Mouse (Mus musculus) MEL (cell line): ENCODE measurements around the gene Kcnc3. TPM values are rescaled to one million over a fixed set of nuclear protein-coding genes. Genes with fewer than 3 reads are reported as not detected.

Experiments used
- DNase-seq: peaks from one replicate; pipeline ENCODE4 v3.0.0; 2011; ENCODE audit warnings: low read depth, low spot score
- H3K27ac ChIP-seq: 2 replicates; pipeline ENCODE4 v1.5.1; 2012; ENCODE audit warnings: low read depth, mild to moderate bottlenecking, control low read depth, low read length, moderate library complexity; ENCODE audit not compliant: control insufficient read depth
- H3K27me3 ChIP-seq, 2 experiments: fragments of 150-350 bp in 1 of 2; sonication (generic) in 1 of 2; 2 replicates each; pipeline ENCODE4 v1.6.1; 2012; ENCODE audit warnings: low read length in 2 of 2, mild to moderate bottlenecking in 2 of 2, improper control_type of control experiment in 1 of 2, moderate library complexity in 1 of 2; ENCODE audit not compliant: insufficient read depth in 2 of 2, control insufficient read depth in 1 of 2
- H3K36me3 ChIP-seq, 2 experiments: 2 replicates each; pipeline ENCODE4 v1.6.1; 2012 to 2014; ENCODE audit warnings: low read length in 2 of 2, improper control_type of control experiment in 1 of 2, inconsistent platforms in 1 of 2, mild to moderate bottlenecking in 1 of 2; ENCODE audit not compliant: insufficient read depth in 2 of 2, control insufficient read depth in 1 of 2
- H3K4me1 ChIP-seq, 2 experiments: fragments of 150-350 bp in 1 of 2; sonication (generic) in 1 of 2; 2 replicates each; pipeline ENCODE4 v1.6.1; 2012; ENCODE audit warnings: low read length in 2 of 2, improper control_type of control experiment in 1 of 2, mild to moderate bottlenecking in 1 of 2; ENCODE audit not compliant: insufficient read depth in 2 of 2, control insufficient read depth in 1 of 2
- H3K4me3 ChIP-seq, 2 experiments: fragments of 150-350 bp in 1 of 2; sonication (generic) in 1 of 2; 2 replicates each; pipeline ENCODE4 v1.5.1; 2012; ENCODE audit warnings: low read depth in 2 of 2, low read length in 2 of 2, mild to moderate bottlenecking in 2 of 2, moderate library complexity in 2 of 2, control low read depth in 1 of 2, improper control_type of control experiment in 1 of 2; ENCODE audit not compliant: control insufficient read depth in 1 of 2, insufficient read depth in 1 of 2
- H3K79me2 ChIP-seq: 2 replicates; pipeline ENCODE4 v1.6.1; 2012; ENCODE audit warnings: mild to moderate bottlenecking, low read length, moderate library complexity; ENCODE audit not compliant: control insufficient read depth, poor library complexity, insufficient read depth
- H3K9ac ChIP-seq: 2 replicates; pipeline ENCODE4 v1.6.1; 2012; ENCODE audit warnings: low read depth, mild to moderate bottlenecking, control low read depth, low read length, moderate library complexity; ENCODE audit not compliant: control insufficient read depth, poor library complexity, severe bottlenecking
- H3K9me3 ChIP-seq: fragments of 150-350 bp; sonication (generic); replicated peaks from 2 replicates; pipeline ENCODE4 v1.6.1; 2012; ENCODE audit warnings: mild to moderate bottlenecking, low read length, improper control_type of control experiment, moderate library complexity; ENCODE audit not compliant: insufficient read depth
- CHD1 ChIP-seq: IDR thresholded peaks from 2 replicates; pipeline ENCODE4 v1.6.1; 2012; ENCODE audit warnings: low read depth, mild to moderate bottlenecking, inconsistent platforms, low read length, improper control_type of control experiment
- CHD2 ChIP-seq: IDR thresholded peaks from 2 replicates; pipeline ENCODE4 v1.6.1; 2011; ENCODE audit warnings: low read length, improper control_type of control experiment
- CTCF ChIP-seq, 3 experiments: IDR thresholded peaks in 2 of 3; conservative IDR thresholded peaks in 1 of 3; 2 replicates each; pipeline ENCODE4 v1.5.1; 2011 to 2012; ENCODE audit warnings: low read length in 3 of 3, low read depth in 2 of 3, mild to moderate bottlenecking in 2 of 3, improper control_type of control experiment in 1 of 3, inconsistent platforms in 1 of 3, mixed read lengths in 1 of 3, moderate library complexity in 1 of 3; ENCODE audit not compliant: control insufficient read depth in 1 of 3, insufficient read depth in 1 of 3, poor library complexity in 1 of 3, severe bottlenecking in 1 of 3
- E2F4 ChIP-seq: IDR thresholded peaks from 2 replicates; pipeline ENCODE4 v1.6.1; 2011; ENCODE audit warnings: low read depth, low read length, improper control_type of control experiment, borderline replicate concordance
- ELF1 ChIP-seq: IDR thresholded peaks from 2 replicates; pipeline ENCODE4 v1.6.1; 2014; ENCODE audit warnings: low read depth, mild to moderate bottlenecking, inconsistent platforms, low read length, improper control_type of control experiment, moderate library complexity
- GABPA ChIP-seq: IDR thresholded peaks from 2 replicates; pipeline ENCODE4 v1.6.1; 2012; ENCODE audit warnings: low read depth, mild to moderate bottlenecking, inconsistent platforms, low read length, improper control_type of control experiment, moderate library complexity
- MAFK ChIP-seq: IDR thresholded peaks from 2 replicates; pipeline ENCODE4 v1.6.1; 2011; ENCODE audit warnings: low read depth, mild to moderate bottlenecking, low read length, improper control_type of control experiment, borderline replicate concordance
- MAX ChIP-seq: IDR thresholded peaks from 2 replicates; pipeline ENCODE4 v1.6.1; 2011; ENCODE audit warnings: low read length, improper control_type of control experiment
- MXI1 ChIP-seq: IDR thresholded peaks from 2 replicates; pipeline ENCODE4 v1.6.1; 2011; ENCODE audit warnings: mild to moderate bottlenecking, low read depth, low read length, improper control_type of control experiment
- MYB ChIP-seq: IDR thresholded peaks from 2 replicates; pipeline ENCODE4 v1.6.1; 2011; ENCODE audit warnings: mild to moderate bottlenecking, low read depth, low read length, improper control_type of control experiment
- MYC ChIP-seq: IDR thresholded peaks from 2 replicates; pipeline ENCODE4 v1.6.1; 2011; ENCODE audit warnings: low read depth, mild to moderate bottlenecking, low read length, improper control_type of control experiment, moderate library complexity
- POLR2A ChIP-seq, 2 experiments: IDR thresholded peaks; 2 replicates each; pipeline ENCODE4 v1.6.1; 2011 to 2012; ENCODE audit warnings: low read length in 2 of 2, mild to moderate bottlenecking in 2 of 2, control low read depth in 1 of 2, improper control_type of control experiment in 1 of 2, low read depth in 1 of 2, moderate library complexity in 1 of 2; ENCODE audit not compliant: control insufficient read depth in 1 of 2, insufficient read depth in 1 of 2, poor library complexity in 1 of 2
- POLR2AphosphoS5 ChIP-seq: IDR thresholded peaks from 2 replicates; pipeline ENCODE4 v1.6.1; 2012; ENCODE audit warnings: low read depth, borderline replicate concordance, mild to moderate bottlenecking, inconsistent platforms, low read length, moderate library complexity, mixed read lengths
- RAD21 ChIP-seq: IDR thresholded peaks from 2 replicates; pipeline ENCODE4 v1.6.1; 2011; ENCODE audit warnings: mild to moderate bottlenecking, low read depth, low read length, improper control_type of control experiment
- RCOR1 ChIP-seq: IDR thresholded peaks from 2 replicates; pipeline ENCODE4 v1.6.1; 2012; ENCODE audit warnings: low read depth, mild to moderate bottlenecking, inconsistent platforms, low read length, improper control_type of control experiment
- SIN3A ChIP-seq: IDR thresholded peaks from 2 replicates; pipeline ENCODE4 v1.6.1; 2012; ENCODE audit warnings: low read length, improper control_type of control experiment, inconsistent platforms
- TAL1 ChIP-seq: IDR thresholded peaks from 2 replicates; pipeline ENCODE4 v1.6.1; 2012; ENCODE audit warnings: mild to moderate bottlenecking, inconsistent platforms, low read length, moderate library complexity, mixed read lengths
- TCF12 ChIP-seq: IDR thresholded peaks from 2 replicates; pipeline ENCODE4 v1.6.1; 2014; ENCODE audit warnings: low read depth, mild to moderate bottlenecking, inconsistent platforms, low read length, improper control_type of control experiment, moderate library complexity
- UBTF ChIP-seq: IDR thresholded peaks from 2 replicates; pipeline ENCODE4 v1.6.1; 2012; ENCODE audit warnings: low read depth, mild to moderate bottlenecking, inconsistent platforms, low read length, improper control_type of control experiment, moderate library complexity, borderline replicate concordance; ENCODE audit not compliant: insufficient read depth
- USF1 ChIP-seq: IDR thresholded peaks from 2 replicates; pipeline ENCODE4 v1.6.1; 2014; ENCODE audit warnings: low read depth, mild to moderate bottlenecking, inconsistent platforms, low read length, improper control_type of control experiment, moderate library complexity
- USF2 ChIP-seq, 2 experiments: IDR thresholded peaks; 2 replicates each; pipeline ENCODE4 v1.6.1; 2011 to 2012; ENCODE audit warnings: improper control_type of control experiment in 2 of 2, low read length in 2 of 2, borderline replicate concordance in 1 of 2, inconsistent platforms in 1 of 2, low read depth in 1 of 2, mild to moderate bottlenecking in 1 of 2; ENCODE audit not compliant: insufficient read depth in 1 of 2
- ZC3H11A ChIP-seq: IDR thresholded peaks from 2 replicates; pipeline ENCODE4 v1.6.1; 2012; ENCODE audit warnings: low read depth, mild to moderate bottlenecking, inconsistent platforms, low read length, improper control_type of control experiment
- polyA plus RNA-seq, 2 experiments: library from polyadenylated mRNA; stranded (reverse) in 1 of 2; unstranded in 1 of 2; fragments of >175 nt in 1 of 2; fragments of >200 nt in 1 of 2; gene quantifications; 2 replicates each; pipeline versions ENCODE4 v1.2.1 to v1.2.4; 2012; ENCODE audit warnings: low replicate concordance in 2 of 2, low read depth in 1 of 2; ENCODE audit not compliant: insufficient read length in 2 of 2, insufficient read depth in 1 of 2, missing spikeins in 1 of 2
- total RNA-seq: library from RNA; depleted of rRNA; stranded (reverse); fragments of 300-350 nt; gene quantifications from 2 replicates; pipeline ENCODE4 v1.2.3, GENCODE M21; 2012

Kcnc3 gene
- total and polyA plus RNA-seq, 3 experiments, result not detected

DNA sequence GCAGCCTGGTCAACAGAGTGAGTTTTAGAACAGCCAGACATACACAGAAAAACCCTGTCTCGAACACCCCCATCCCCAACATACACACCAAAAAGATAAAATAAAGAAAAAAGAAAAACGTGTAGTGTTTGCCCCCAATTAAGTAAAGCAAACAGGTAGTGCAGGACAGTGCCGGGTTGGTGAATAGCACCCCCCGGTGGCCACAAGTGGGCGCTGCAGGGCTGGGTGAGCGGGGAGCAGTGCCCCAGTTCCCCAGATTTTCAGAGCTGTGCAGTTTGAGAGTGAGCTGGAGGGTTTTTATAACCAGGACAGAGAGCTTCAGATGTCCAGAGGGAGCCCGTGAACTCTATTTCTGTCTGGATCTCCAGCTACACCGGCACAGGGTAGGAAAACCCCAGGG lies 51.4 kb downstream of the Kcnc3 start:
- H3K9ac ChIP-seq, result no peak overlapping the region
- no peaks in the 10 kb centered on the region for H3K79me2 ChIP-seq
- no peaks in the 10 kb centered on the region for H3K4me1 ChIP-seq
- H3K9me3 ChIP-seq, result no peaks in the 10 kb centered on the region
- H3K27ac ChIP-seq, result no peak overlapping the region
- H3K27me3 ChIP-seq, result no peaks in the 10 kb centered on the region
- TF ChIP-seq RAD21 (peak; percentile 23), CTCF (IDR thresholded peaks at IDR 0.05 in 2 of 3, conservative IDR thresholded peaks at IDR 0.05 in 1 of 3; ENCODE audit: control insufficient read depth in 1 of 3, insufficient read depth in 1 of 3, low read depth in 2 of 3, low read length in 3 of 3, poor library complexity in 1 of 3, severe bottlenecking in 1 of 3) (peak; percentile 45 to 67 (median 49); a peak in 5 of 6 replicates), POLR2AphosphoS5 (no peak), GABPA (no peak)
- TF ChIP-seq, all 39 proteins: peak for 2
- Histone ChIP-seq H3K4me3 (no peak overlapping the region), H3K36me3 (no peaks in the 10 kb centered on the region)
- DNase-seq, result peak; percentile 5

- no peaks in the 10 kb centered on the region for H3K79me2 ChIP-seq
- no peak overlapping the region for H3K9ac ChIP-seq
- no peaks in the 10 kb centered on the region for H3K4me1 ChIP-seq
- no peak for TF ChIP-seq RCOR1
- no peak for TF ChIP-seq MAX
- no peak for TF ChIP-seq E2F4
- H3K27ac ChIP-seq, result no peak overlapping the region
- H3K9me3 ChIP-seq, result no peaks in the 10 kb centered on the region
- H3K36me3 ChIP-seq, result no peaks in the 10 kb centered on the region
- H3K4me3 ChIP-seq, result no peak overlapping the region
- H3K27me3 ChIP-seq, result no peaks in the 10 kb centered on the region
- DNase-seq, result no peak
Measured at GRCm38 (mm10) chr7:44645256-44645655, 54.8 kb downstream of the Kcnc3 start.

GRCm38 (mm10) chr7:44645951-44646350 lies 55.5 kb downstream of the Kcnc3 start:
- no peak overlapping the region for H3K9ac ChIP-seq
- H3K79me2 ChIP-seq, result no peaks in the 10 kb centered on the region
- H3K27me3 ChIP-seq, result no peaks in the 10 kb centered on the region
- H3K4me3 ChIP-seq, result no peak overlapping the region
- no peak overlapping the region for H3K27ac ChIP-seq
- TF ChIP-seq MXI1 (no peak), CHD2 (no peak), MAFK (no peak), POLR2AphosphoS5 (no peak), TCF12 (no peak), SIN3A (no peak), GABPA (no peak), MYB (no peak), CTCF (IDR thresholded peaks at IDR 0.05 in 2 of 3, conservative IDR thresholded peaks at IDR 0.05 in 1 of 3; ENCODE audit: control insufficient read depth in 1 of 3, insufficient read depth in 1 of 3, low read depth in 2 of 3, low read length in 3 of 3, poor library complexity in 1 of 3, severe bottlenecking in 1 of 3) (no peak), UBTF (no peak), TAL1 (no peak), E2F4 (no peak), MYC (no peak), USF2 (IDR thresholded peaks at IDR 0.05; ENCODE audit: borderline replicate concordance in 1 of 2, insufficient read depth in 1 of 2, low read depth in 1 of 2, low read length in 2 of 2) (no peak), USF1 (no peak), ZC3H11A (no peak), CHD1 (no peak), ELF1 (no peak), POLR2A (IDR thresholded peaks at IDR 0.05; ENCODE audit: control insufficient read depth in 1 of 2, insufficient read depth in 1 of 2, low read depth in 1 of 2, low read length in 2 of 2, poor library complexity in 1 of 2) (no peak)
- DNase-seq, result no peak
- H3K4me1 ChIP-seq, result no peaks in the 10 kb centered on the region
- no peaks in the 10 kb centered on the region for H3K9me3 ChIP-seq
- H3K36me3 ChIP-seq, result no peaks in the 10 kb centered on the region
